Mouse (Mus musculus) stomach, postnatal 0 days (tissue): ENCODE data around the gene Col11a2. TPM values are rescaled to one million over a fixed set of nuclear protein-coding genes. Genes with fewer than 3 reads are reported as not detected.

ENCODE experiments used
- ATAC-seq: fragments of 200-750 bp; cut with Nextera tagmentation; 2 replicates; pipeline ENCODE4 v1.8.0; 2017; ENCODE audit not compliant: low FRiP score, low TSS enrichment
- DNase-seq: peaks from one replicate; pipeline ENCODE4 v3.0.0-alpha.2; 2016; ENCODE audit warnings: low spot score
- H3K27ac ChIP-seq: fragments of 300-500 bp; sonication (generic); replicated peaks from 2 replicates; pipeline ENCODE4 v1.5.1; 2014; ENCODE audit warnings: mild to moderate bottlenecking, control low read depth
- H3K27me3 ChIP-seq: fragments of 300-500 bp; sonication (generic); 2 replicates; pipeline ENCODE4 v1.6.1; 2014; ENCODE audit warnings: low read length; ENCODE audit not compliant: control insufficient read depth, insufficient read depth
- H3K36me3 ChIP-seq: fragments of 300-500 bp; sonication (generic); 2 replicates; pipeline ENCODE4 v1.6.1; 2014; ENCODE audit warnings: low read length, mixed read lengths; ENCODE audit not compliant: control insufficient read depth, insufficient read depth
- H3K4me1 ChIP-seq: fragments of 300-500 bp; sonication (generic); replicated peaks from 2 replicates; pipeline ENCODE4 v1.6.1; 2014; ENCODE audit warnings: antibody characterized with exemption; ENCODE audit not compliant: control insufficient read depth, insufficient read depth
- H3K4me2 ChIP-seq: fragments of 300-500 bp; sonication (generic); replicated peaks from 2 replicates; pipeline ENCODE4 v1.6.1; 2014; ENCODE audit warnings: low read depth, mild to moderate bottlenecking, control low read depth, moderate library complexity
- H3K4me3 ChIP-seq: fragments of 300-500 bp; sonication (generic); 2 replicates; pipeline ENCODE4 v1.5.1; 2014; ENCODE audit warnings: low read depth, low read length, control low read depth
- H3K9ac ChIP-seq: fragments of 300-500 bp; sonication (generic); 2 replicates; pipeline ENCODE4 v1.6.1; 2014; ENCODE audit warnings: mild to moderate bottlenecking, low read length, control low read depth, mixed read lengths
- H3K9me3 ChIP-seq: fragments of 300-500 bp; sonication (generic); 2 replicates; pipeline ENCODE4 v1.6.1; 2016; ENCODE audit warnings: low read length; ENCODE audit not compliant: control insufficient read depth
- CTCF ChIP-seq: IDR thresholded peaks from 2 replicates; pipeline ENCODE4 v1.5.1; 2016; ENCODE audit warnings: antibody characterized with exemption, low read depth, mild to moderate bottlenecking, moderate library complexity
- EP300 ChIP-seq: optimal IDR thresholded peaks from 2 replicates; pipeline ENCODE3; 2016; ENCODE audit warnings: antibody characterized with exemption
- WGBS: fragments of 180-500 bp; shearing (Covaris S2); extraction: QIAGEN DNeasy Blood & Tissue Kit; methylation state at CpG from one replicate; pipeline ENCODE4 v1.1.7; 2014; 5-methylcytosine and 5-hydroxymethylcytosine counted together
- polyA plus RNA-seq: library from polyadenylated mRNA; unstranded; fragments of >200 nt; fragmentation: Nextera tagmentation; extraction: Ambion mirVana; gene quantifications from 2 replicates; pipeline ENCODE4 v1.2.1, GENCODE M21; 2015

The Col11a2 gene
- polyA plus RNA-seq, 1 experiment from 2014 or later: 0.18 TPM

DNA sequence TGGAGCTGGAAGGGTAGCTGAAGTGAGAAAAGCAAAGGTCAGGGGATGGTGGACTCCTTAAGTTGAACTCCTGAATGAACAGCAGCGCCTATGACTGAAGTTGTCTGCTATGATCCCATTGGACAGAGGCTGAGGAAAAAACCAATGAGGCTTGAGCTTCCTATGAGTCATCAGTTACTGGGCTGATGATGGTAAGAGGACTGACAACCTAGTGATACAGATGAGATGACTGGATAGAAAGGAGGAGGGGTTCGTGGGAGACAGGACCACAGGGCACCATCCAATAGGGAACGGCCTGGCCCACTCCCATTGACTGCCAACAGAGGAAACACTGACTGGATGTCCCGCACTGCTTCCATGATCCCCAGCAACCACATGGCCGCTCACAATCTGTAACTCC lies 40.4 kb downstream of the Col11a2 start:
- no peak overlapping the region for H3K4me2 ChIP-seq
- peak; percentile 31 for DNase-seq
- TF ChIP-seq CTCF (no peak), EP300 (no peak)

DNA sequence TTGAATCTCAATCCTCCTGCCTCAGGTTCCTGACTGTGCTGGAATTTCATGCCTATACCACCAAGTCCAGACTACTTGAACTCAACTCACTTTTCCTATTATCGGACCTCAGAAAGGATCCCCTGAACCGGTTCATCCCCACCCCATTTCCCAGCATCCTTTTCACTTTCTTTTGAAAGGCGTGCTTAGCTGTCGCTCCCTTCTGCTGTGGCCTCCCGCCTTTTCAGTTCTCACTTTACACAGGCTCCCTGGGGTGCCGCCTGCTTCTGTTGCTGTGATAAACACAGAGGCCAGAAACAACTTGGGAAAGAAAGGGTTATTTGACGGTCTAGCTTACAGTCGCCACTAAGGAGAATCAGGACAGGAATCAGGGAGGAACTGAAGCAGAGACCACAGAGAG lies 43.9 kb downstream of the Col11a2 start:
- DNase-seq: no peak
- Histone ChIP-seq H3K9ac (no peak overlapping the region), H3K4me2 (no peak overlapping the region), H3K27ac (no peak overlapping the region), H3K9me3 (no peaks in the 10 kb centered on the region), H3K27me3 (no peaks in the 10 kb centered on the region), H3K4me3 (no peak overlapping the region), H3K4me1 (no peaks in the 10 kb centered on the region), H3K36me3 (no peaks in the 10 kb centered on the region)
- TF ChIP-seq EP300 (no peak), CTCF (no peak)
- no peak for ATAC-seq
- 9% methylated on average over 8 of the region's 8 CpGs for WGBS

More for the DNA sequence above, 40.4 kb downstream of the Col11a2 start:
- H3K36me3 ChIP-seq: no peaks in the 10 kb centered on the region
- no peaks in the 10 kb centered on the region for H3K27me3 ChIP-seq
- peak; percentile 78 for ATAC-seq
- H3K9ac ChIP-seq: no peak overlapping the region
- H3K4me1 ChIP-seq: no peaks in the 10 kb centered on the region
- no peak overlapping the region for H3K4me3 ChIP-seq
- 20% methylated on average over 5 of the region's 5 CpGs for WGBS
- no peak overlapping the region for H3K27ac ChIP-seq
- no peaks in the 10 kb centered on the region for H3K9me3 ChIP-seq

DNA sequence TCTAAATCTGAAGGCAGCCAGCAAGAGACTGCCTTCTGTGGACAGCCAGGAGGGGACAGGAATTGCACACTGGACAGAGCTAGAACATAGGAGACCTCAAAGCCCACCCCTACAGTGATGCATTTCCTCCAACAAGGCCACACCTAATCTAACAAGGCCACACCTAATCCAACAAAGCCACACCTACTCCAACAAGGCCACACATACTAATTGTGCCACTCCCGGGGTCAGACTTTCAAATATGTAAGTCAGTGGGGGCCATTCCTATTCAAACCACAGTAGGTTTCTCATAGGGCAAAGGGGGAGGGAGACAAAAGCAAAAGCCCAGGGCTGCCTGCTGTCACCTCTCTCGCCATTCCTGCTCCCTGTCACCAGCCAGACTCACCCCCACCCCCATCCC lies 48.1 kb downstream of the Col11a2 start:
- TF ChIP-seq CTCF (no peak), EP300 (no peak)
- WGBS: 42% methylated on average over 2 of the region's 2 CpGs
- H3K9ac ChIP-seq: no peak overlapping the region
- H3K9me3 ChIP-seq: no peaks in the 10 kb centered on the region
- no peaks in the 10 kb centered on the region for H3K27me3 ChIP-seq
- no peaks in the 10 kb centered on the region for H3K36me3 ChIP-seq
- ATAC-seq: peak; percentile 36; the same call in 1 of the 2 replicates
- no peak for DNase-seq
- no peak overlapping the region for H3K27ac ChIP-seq
- H3K4me3 ChIP-seq: no peak overlapping the region
- H3K4me1 ChIP-seq: no peaks in the 10 kb centered on the region
- no peak overlapping the region for H3K4me2 ChIP-seq

DNA sequence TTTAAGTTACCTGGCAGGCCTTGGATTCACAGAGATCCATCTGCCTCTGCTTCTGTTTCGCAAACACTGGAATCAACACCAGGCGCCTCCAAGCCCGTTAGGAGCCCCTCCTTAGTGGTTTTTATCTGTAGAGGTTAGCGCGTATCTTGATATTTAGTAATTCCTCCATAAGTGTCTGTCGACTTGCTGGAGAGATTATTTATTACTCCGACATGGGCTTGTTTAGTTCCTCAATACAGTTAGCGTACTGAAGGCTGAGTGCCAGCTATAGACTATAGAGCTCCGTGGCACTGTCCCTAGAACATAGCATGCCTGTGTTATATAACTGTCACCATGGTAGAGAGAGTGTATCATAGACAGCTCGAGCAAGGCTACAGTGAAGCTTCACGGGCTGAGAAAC lies 48.9 kb downstream of the Col11a2 start:
- no peaks in the 10 kb centered on the region for H3K36me3 ChIP-seq
- TF ChIP-seq CTCF (no peak), EP300 (no peak)
- no peak overlapping the region for H3K4me3 ChIP-seq

DNA sequence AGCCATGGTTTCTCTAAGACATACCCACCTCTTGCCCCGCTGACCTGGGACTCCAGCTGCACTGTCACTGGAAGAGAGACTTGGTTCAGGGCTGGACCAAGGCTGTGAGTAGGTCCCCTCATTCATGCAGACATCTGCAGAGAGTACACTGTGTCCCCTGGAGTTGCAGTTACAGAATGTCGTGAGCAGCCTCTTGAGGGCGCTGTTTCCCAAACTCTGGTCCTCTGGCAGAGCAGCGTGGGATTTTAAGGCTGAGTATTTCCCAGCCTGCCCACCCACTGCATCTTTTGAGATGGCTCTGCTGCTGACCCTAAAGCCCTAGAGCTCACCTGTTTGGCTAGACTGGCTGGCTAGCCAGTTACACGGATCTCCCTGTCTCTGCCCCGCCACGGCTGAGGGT lies 51.7 kb downstream of the Col11a2 start:
- DNase-seq (no peak), ATAC-seq (no peak)
- WGBS: 59% methylated on average over 7 of the region's 7 CpGs
- no peak overlapping the region for H3K27ac ChIP-seq
- no peak overlapping the region for H3K4me3 ChIP-seq
- no peaks in the 10 kb centered on the region for H3K27me3 ChIP-seq
- no peaks in the 10 kb centered on the region for H3K9me3 ChIP-seq
- peak; percentile 57 for TF ChIP-seq CTCF
- TF ChIP-seq EP300: no peak
- H3K4me2 ChIP-seq: no peak overlapping the region
- no peaks in the 10 kb centered on the region for H3K4me1 ChIP-seq
- no peak overlapping the region for H3K9ac ChIP-seq
- no peaks in the 10 kb centered on the region for H3K36me3 ChIP-seq

More for the DNA sequence above, 48.9 kb downstream of the Col11a2 start:
- H3K27ac ChIP-seq: no peak overlapping the region
- no peaks in the 10 kb centered on the region for H3K27me3 ChIP-seq
- no peak overlapping the region for H3K4me2 ChIP-seq
- no peak for ATAC-seq
- WGBS: 63% methylated on average over 11 of the region's 11 CpGs
- H3K9me3 ChIP-seq: no peaks in the 10 kb centered on the region
- no peak for DNase-seq
- no peaks in the 10 kb centered on the region for H3K4me1 ChIP-seq
- H3K9ac ChIP-seq: no peak overlapping the region

DNA sequence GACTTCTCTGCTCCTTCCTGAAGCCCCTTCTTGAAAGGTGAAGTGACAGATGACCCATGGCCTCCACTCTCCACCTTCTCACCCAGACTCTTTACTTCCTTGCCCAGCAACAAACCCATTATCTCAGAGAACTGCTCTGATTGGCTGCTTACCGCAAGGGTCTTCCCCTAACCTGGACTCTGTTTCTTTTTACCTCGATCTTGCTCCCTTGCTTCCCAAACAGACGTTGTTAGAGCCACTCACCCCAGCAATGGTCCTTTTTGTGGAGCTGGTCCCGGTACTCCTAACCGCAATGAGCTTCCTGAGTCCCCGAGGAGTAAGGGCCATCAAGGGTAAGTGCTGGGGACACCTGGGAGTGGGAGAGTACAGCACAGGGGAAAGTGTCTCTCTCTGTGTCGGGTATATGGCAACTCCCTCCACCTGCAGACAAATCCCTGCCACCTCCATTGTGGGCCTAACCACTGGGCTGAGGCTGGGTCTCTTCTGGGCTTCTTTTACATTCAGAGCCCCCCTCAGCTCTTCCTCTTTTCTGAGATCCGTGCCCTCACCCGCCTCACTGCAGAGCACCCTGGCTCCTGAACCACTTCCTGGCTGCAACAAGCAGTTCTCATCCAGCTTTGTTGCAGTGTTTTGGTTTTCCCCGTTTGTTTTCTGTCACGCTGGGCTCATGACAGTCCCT lies 53.1 kb downstream of the Col11a2 start, which contains the start of gene H2-Oa:
Gene H2-Oa, plus strand, starts transcription at position 144 of the 679 bp plus-strand sequence.
- 45% methylated on average over 11 of the region's 11 CpGs for WGBS

More for the DNA sequence above, 53.1 kb downstream of the Col11a2 start, which contains the start of gene H2-Oa:
- Histone ChIP-seq H3K27ac (no peak within 1 kb of the TSS), H3K9ac (no peak within 1 kb of the TSS), H3K27me3 (no peaks in the 10 kb centered on the region), H3K36me3 (no peaks in the 10 kb centered on the region), H3K4me1 (no peaks in the 10 kb centered on the region), H3K9me3 (no peaks in the 10 kb centered on the region), H3K4me2 (no peak within 1 kb of the TSS), H3K4me3 (no peak within 1 kb of the TSS)
- no peak for TF ChIP-seq EP300
- TF ChIP-seq CTCF: no peak
- DNase-seq (no peak), ATAC-seq (no peak)
